Mouse (Mus musculus): ENCODE data around the gene Uggt1. TPM values are rescaled to one million over a fixed set of nuclear protein-coding genes. Genes with fewer than 3 reads are reported as not detected.
A peak's percentile ranks its signal among the peaks of the same experiment; 100 is the strongest.

The Uggt1 gene
- polyA plus RNA-seq, 1 experiment from 2014 or later = 29.1 TPM

DNA sequence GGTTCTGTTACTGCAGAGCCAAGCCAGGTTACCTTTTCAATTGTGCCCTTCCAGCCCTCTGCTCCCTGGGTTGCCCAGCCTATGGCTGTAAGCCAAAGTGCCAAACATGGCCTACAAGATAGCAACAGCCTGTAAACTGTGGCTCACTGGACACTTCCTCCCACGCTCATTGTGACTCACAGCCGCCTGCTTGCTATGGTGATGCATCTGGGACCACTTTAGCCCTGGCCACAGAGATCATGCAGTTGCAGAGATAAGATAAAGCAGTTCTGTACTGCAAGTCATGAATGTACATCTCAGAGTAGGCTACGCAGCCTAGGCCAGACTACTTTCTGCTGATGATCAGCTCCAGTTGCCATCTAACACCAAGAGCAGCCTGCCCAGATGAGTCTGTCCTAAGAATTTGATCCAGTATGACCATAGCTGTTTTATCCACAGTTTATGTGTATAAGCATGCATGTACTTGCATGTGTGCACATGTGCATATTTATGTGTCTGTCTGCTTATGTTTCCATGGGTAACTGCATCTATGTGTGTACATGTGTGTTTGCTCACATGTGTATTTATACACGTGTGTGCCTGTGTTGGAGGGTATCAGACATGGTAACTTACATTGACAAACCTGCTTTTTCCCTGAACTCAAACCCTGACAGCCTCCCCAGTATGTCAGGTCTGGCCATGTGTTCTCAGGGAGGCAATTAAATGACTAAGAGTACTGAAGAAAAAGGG, 114.0 kb downstream of the Uggt1 start:
- H3K36me3 ChIP-seq (ENCODE audit: insufficient read depth, low read length) = no peaks in the 10 kb centered on the region
- TF ChIP-seq EP300 (IDR thresholded peaks at IDR 0.05) (no peak), CTCF (IDR thresholded peaks at IDR 0.05) (no peak)
- no peak for ATAC-seq
- no peaks in the 10 kb centered on the region for H3K4me1 ChIP-seq (ENCODE audit: insufficient read depth, low read depth, low read length)
- no peak overlapping the region for H3K4me2 ChIP-seq (replicated peaks; ENCODE audit: low read depth, low read length)
- no peaks in the 10 kb centered on the region for H3K27me3 ChIP-seq (replicated peaks; ENCODE audit: insufficient read depth, low read length)
- DNase-seq (ENCODE audit: low spot score) = no peak
- H3K9me3 ChIP-seq (ENCODE audit: low read length) = no peaks in the 10 kb centered on the region
- WGBS = 79% methylated on average over 4 of the region's 4 CpGs
- no peak overlapping the region for H3K27ac ChIP-seq (ENCODE audit: low read length)
- H3K4me3 ChIP-seq (ENCODE audit: low read depth, low read length) = no peak overlapping the region
- no peak overlapping the region for H3K9ac ChIP-seq (replicated peaks; ENCODE audit: low read depth)

DNA sequence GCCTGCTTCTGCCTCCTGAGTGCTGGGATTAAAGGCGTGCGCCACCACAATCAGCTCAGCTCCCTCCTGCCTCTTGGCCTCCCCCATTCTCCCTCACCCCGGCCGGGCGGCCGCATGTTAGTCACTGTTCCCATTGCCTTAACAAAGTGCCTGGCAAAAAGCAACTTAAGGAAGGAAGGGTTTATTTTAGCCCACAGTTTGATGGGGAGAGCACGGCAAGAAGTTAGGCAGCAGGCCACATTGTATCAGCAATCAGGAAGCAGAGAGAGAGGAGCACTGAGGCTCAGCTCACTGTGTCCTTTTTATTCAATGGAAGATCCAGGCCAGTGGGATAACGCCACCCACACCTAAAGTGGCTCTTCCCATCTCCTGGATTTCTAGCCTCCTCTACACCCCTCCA, 114.6 kb downstream of the Uggt1 start:
- no peak overlapping the region for H3K9ac ChIP-seq (replicated peaks; ENCODE audit: low read depth)
- no peak overlapping the region for H3K4me2 ChIP-seq (replicated peaks; ENCODE audit: low read depth, low read length)
- TF ChIP-seq CTCF (IDR thresholded peaks at IDR 0.05) (no peak), EP300 (IDR thresholded peaks at IDR 0.05) (no peak)
- no peak overlapping the region for H3K4me3 ChIP-seq (ENCODE audit: low read depth, low read length)
- no peaks in the 10 kb centered on the region for H3K4me1 ChIP-seq (ENCODE audit: insufficient read depth, low read depth, low read length)
- DNase-seq (ENCODE audit: low spot score) (no peak), ATAC-seq (no peak)
- H3K27me3 ChIP-seq (replicated peaks; ENCODE audit: insufficient read depth, low read length) = no peaks in the 10 kb centered on the region
- H3K9me3 ChIP-seq (ENCODE audit: low read length) = no peaks in the 10 kb centered on the region
- H3K36me3 ChIP-seq (ENCODE audit: insufficient read depth, low read length) = no peaks in the 10 kb centered on the region
- WGBS = 86% methylated on average over 8 of the region's 8 CpGs
- H3K27ac ChIP-seq (ENCODE audit: low read length) = no peak overlapping the region

DNA sequence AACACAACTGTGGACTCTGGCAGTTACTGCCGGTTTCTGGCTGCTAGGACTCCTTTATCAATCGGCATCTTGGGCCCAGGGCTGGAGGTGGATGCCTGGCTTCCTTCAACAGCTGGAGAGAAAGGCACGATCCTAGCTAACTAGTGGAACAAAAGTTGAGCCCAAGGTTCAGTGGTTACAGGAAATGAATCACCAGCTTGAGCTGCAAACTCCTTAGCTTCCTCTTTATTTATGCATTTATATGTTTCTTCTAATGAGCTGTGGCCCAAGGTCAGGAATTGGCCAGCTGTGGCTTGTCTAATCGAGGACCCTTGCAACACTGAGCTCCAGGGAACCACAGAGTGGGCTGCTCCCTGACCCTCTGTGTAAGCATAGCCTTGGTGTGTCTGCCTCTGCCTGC, 115.4 kb downstream of the Uggt1 start:
- H3K4me3 ChIP-seq (ENCODE audit: low read depth, low read length) = no peak overlapping the region
- DNase-seq (ENCODE audit: low spot score) = peak; percentile 80
- H3K9me3 ChIP-seq (ENCODE audit: low read length) = no peaks in the 10 kb centered on the region
- no peaks in the 10 kb centered on the region for H3K36me3 ChIP-seq (ENCODE audit: insufficient read depth, low read length)
- H3K9ac ChIP-seq (replicated peaks; ENCODE audit: low read depth) = no peak overlapping the region
- ATAC-seq = peak; percentile 85
- no peaks in the 10 kb centered on the region for H3K27me3 ChIP-seq (replicated peaks; ENCODE audit: insufficient read depth, low read length)
- no peaks in the 10 kb centered on the region for H3K4me1 ChIP-seq (ENCODE audit: insufficient read depth, low read depth, low read length)
- H3K27ac ChIP-seq (ENCODE audit: low read length) = no peak overlapping the region
- no peak overlapping the region for H3K4me2 ChIP-seq (replicated peaks; ENCODE audit: low read depth, low read length)
- TF ChIP-seq EP300 (IDR thresholded peaks at IDR 0.05) (0 out of 2 replicates have a peak, but pooled peaks have one; percentile 33), CTCF (IDR thresholded peaks at IDR 0.05) (no peak)
- 28% methylated on average over 4 of the region's 4 CpGs for WGBS

DNA sequence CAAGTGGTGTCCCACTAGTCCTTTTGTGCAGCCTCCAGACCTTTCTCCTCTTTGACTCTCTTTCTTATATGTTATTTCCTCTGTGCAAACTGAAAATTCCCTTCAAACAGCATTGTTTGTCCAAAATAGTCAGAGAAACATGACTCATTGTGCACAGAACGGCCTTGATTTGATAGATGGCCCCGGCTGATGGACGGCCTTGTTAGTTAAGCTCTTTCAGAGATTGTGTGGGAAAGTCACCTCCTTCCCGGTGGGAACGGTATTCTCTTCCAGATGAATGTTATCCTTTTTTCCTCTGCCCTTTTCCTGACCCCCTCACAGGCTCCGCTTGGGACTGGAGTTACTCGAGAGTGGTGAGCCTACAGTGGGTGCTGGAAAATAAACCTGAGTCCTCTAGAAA, 119.4 kb downstream of the Uggt1 start:
- 38% methylated on average over 7 of the region's 7 CpGs for WGBS
- DNase-seq (ENCODE audit: low spot score) = no peak
- H3K27ac ChIP-seq (ENCODE audit: low read length) = no peak overlapping the region

DNA sequence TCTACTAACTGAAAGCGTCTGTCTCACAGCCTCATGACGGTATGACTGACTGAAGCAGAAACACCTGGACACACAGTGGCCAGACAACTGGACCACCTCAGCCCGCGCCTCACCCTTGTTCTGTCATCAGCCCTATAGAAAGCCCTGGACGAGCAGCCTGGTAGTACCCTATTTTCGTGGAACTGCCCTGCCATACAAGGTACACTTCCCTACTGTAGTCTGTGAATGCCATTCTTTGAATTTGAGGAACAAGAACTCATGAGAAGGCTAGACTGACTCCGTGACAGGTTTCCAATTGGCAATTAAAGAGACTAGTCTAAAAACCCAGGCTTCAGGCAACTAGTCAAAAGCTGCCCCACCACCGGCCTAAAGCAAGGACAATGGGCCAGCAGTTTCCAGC, 123.3 kb downstream of the Uggt1 start:
- no peak overlapping the region for H3K9ac ChIP-seq (replicated peaks; ENCODE audit: low read depth)
- ATAC-seq (peak; percentile 17; the same call in 1 of the 2 replicates), DNase-seq (ENCODE audit: low spot score) (no peak)
- 70% methylated on average over 8 of the region's 8 CpGs for WGBS
- H3K4me1 ChIP-seq (ENCODE audit: insufficient read depth, low read depth, low read length) = no peaks in the 10 kb centered on the region
- H3K4me2 ChIP-seq (replicated peaks; ENCODE audit: low read depth, low read length) = no peak overlapping the region
- TF ChIP-seq EP300 (IDR thresholded peaks at IDR 0.05) (no peak), CTCF (IDR thresholded peaks at IDR 0.05) (no peak)
- no peaks in the 10 kb centered on the region for H3K36me3 ChIP-seq (ENCODE audit: insufficient read depth, low read length)
- H3K27ac ChIP-seq (ENCODE audit: low read length) = no peak overlapping the region
- no peaks in the 10 kb centered on the region for H3K9me3 ChIP-seq (ENCODE audit: low read length)
- H3K4me3 ChIP-seq (ENCODE audit: low read depth, low read length) = no peak overlapping the region
- H3K27me3 ChIP-seq (replicated peaks; ENCODE audit: insufficient read depth, low read length) = no peaks in the 10 kb centered on the region

More for the DNA sequence above, 119.4 kb downstream of the Uggt1 start:
- H3K9me3 ChIP-seq (ENCODE audit: low read length) = no peaks in the 10 kb centered on the region
- no peaks in the 10 kb centered on the region for H3K36me3 ChIP-seq (ENCODE audit: insufficient read depth, low read length)
- no peaks in the 10 kb centered on the region for H3K4me1 ChIP-seq (ENCODE audit: insufficient read depth, low read depth, low read length)
- H3K27me3 ChIP-seq (replicated peaks; ENCODE audit: insufficient read depth, low read length) = no peaks in the 10 kb centered on the region
- H3K4me3 ChIP-seq (ENCODE audit: low read depth, low read length) = no peak overlapping the region
- H3K4me2 ChIP-seq (replicated peaks; ENCODE audit: low read depth, low read length) = no peak overlapping the region
- TF ChIP-seq CTCF (IDR thresholded peaks at IDR 0.05) (no peak), EP300 (IDR thresholded peaks at IDR 0.05) (no peak)
- H3K9ac ChIP-seq (replicated peaks; ENCODE audit: low read depth) = no peak overlapping the region
- no peak for ATAC-seq

DNA sequence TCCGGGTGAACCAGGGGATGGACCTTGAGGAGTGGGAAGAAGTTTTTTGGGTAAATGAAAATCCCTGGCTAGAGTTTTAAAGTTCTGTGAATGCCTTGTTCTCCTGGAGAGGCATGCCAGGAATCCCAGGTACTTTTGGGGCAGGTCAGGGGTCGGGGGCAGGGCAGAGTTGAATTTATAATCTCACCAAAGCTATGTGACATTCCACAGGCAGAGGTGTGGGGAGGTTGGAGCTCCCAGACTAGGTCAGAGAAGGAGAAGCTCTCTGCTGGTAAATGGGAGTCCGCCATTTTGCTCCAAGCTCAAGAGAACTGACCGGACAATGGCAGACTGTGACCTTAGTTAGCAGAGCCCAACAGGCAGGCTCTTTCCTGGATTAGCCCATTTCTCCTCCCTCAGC, 125.1 kb downstream of the Uggt1 start:
- Histone ChIP-seq H3K4me1 (ENCODE audit: insufficient read depth, low read depth, low read length) (no peaks in the 10 kb centered on the region; the same call in 1 of the 2 replicates), H3K36me3 (ENCODE audit: insufficient read depth, low read length) (no peaks in the 10 kb centered on the region), H3K27ac (ENCODE audit: low read length) (no peak overlapping the region), H3K9me3 (ENCODE audit: low read length) (no peaks in the 10 kb centered on the region), H3K27me3 (replicated peaks; ENCODE audit: insufficient read depth, low read length) (no peaks in the 10 kb centered on the region), H3K4me3 (ENCODE audit: low read depth, low read length) (no peak overlapping the region), H3K4me2 (replicated peaks; ENCODE audit: low read depth, low read length) (no peak overlapping the region), H3K9ac (replicated peaks; ENCODE audit: low read depth) (no peak overlapping the region)
- no peak for ATAC-seq
- DNase-seq (ENCODE audit: low spot score) = no peak
- 77% methylated on average over 4 of the region's 4 CpGs for WGBS
- TF ChIP-seq EP300 (IDR thresholded peaks at IDR 0.05) (no peak), CTCF (IDR thresholded peaks at IDR 0.05) (no peak)

All from lung, postnatal 0 days (tissue).